Mouse (Mus musculus) cerebellum, adult 2 months (tissue): Measurements from ENCODE around the gene Tcaf3.

Experiments used
- CTCF ChIP-seq: fragments of 200-500 bp; IDR thresholded peaks from 2 replicates; pipeline ENCODE4 v1.5.1; 2011; ENCODE audit warnings: low read depth, mild to moderate bottlenecking, control low read depth, low read length, moderate library complexity, borderline replicate concordance; ENCODE audit not compliant: insufficient read depth
- POLR2A ChIP-seq: fragments of 200-500 bp; IDR thresholded peaks from 2 replicates; pipeline ENCODE4 v1.6.1; 2011; ENCODE audit warnings: low read length, control low read depth, borderline replicate concordance; ENCODE audit not compliant: insufficient read depth

DNA sequence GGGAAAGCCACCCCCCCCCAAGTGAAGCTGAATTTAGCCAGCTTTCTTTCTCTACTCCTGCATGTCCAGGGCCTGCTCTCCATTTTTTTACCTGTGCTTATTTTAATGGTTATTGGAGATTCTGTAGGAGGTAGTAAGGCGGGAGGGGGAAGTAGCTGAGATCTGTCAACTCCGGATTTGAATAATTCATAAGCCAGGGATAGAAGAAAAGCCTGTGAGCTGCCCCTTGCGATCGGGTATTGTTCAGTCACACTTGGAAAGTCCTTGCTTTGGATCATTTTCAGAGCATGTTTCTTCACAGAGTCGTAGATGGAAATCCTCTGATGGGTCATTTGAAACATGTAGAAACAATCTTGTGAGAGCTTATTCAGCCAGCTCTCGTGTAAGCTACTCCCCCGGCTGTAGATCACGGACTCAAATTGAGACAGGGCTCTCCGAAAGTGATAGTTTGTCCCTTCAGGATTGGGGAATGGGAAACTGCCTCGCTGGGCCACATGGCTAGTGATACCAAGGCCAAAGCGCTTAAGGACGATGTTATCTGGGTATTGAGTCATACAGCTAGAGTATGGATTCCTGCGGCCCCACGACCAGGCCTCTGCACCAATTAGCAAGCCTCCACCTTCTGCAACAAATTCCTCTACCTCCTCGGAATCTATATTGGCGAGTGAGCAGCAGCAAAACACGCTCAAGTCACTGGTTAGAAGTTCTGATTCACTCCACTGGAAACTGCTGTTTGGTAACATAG lies 4.2 kb downstream of the Tcaf3 start:
- no peak for TF ChIP-seq POLR2A
- no peak for TF ChIP-seq CTCF
